Mouse (Mus musculus): ENCODE measurements around the gene Thoc2. TPM values are rescaled to one million over a fixed set of nuclear protein-coding genes. Genes with fewer than 3 reads are reported as not detected.

The Thoc2 gene
- polyA plus RNA-seq (2015; fragmentation: Illumina TruSeq; extraction: RNeasy Lipid Tissue Mini Kit (QIAGEN cat#74804); ENCODE audit: low read depth, low replicate concordance), result 31.3 TPM

GRCm38 (mm10) chrX:41920574-41920973 is at the start of gene Thoc2:
Gene Thoc2, minus strand, starts transcription at chrX:41920674.

Other genes with a start within 250 kb of the Thoc2 start
- gene Xiap, start 139.0 kb upstream of the Thoc2 start, polyA plus RNA-seq (2015; fragmentation: Illumina TruSeq; extraction: RNeasy Lipid Tissue Mini Kit (QIAGEN cat#74804); ENCODE audit: low read depth, low replicate concordance), result 55.0 TPM
- 35.0 TPM for gene Stag2, start 228.6 kb upstream of the Thoc2 start, polyA plus RNA-seq (2015; fragmentation: Illumina TruSeq; extraction: RNeasy Lipid Tissue Mini Kit (QIAGEN cat#74804); ENCODE audit: low read depth, low replicate concordance)

All from brain, adult 10 weeks (tissue).